ENCODE assay signal across 8 mouse cellular contexts in the genomic region with DNA sequence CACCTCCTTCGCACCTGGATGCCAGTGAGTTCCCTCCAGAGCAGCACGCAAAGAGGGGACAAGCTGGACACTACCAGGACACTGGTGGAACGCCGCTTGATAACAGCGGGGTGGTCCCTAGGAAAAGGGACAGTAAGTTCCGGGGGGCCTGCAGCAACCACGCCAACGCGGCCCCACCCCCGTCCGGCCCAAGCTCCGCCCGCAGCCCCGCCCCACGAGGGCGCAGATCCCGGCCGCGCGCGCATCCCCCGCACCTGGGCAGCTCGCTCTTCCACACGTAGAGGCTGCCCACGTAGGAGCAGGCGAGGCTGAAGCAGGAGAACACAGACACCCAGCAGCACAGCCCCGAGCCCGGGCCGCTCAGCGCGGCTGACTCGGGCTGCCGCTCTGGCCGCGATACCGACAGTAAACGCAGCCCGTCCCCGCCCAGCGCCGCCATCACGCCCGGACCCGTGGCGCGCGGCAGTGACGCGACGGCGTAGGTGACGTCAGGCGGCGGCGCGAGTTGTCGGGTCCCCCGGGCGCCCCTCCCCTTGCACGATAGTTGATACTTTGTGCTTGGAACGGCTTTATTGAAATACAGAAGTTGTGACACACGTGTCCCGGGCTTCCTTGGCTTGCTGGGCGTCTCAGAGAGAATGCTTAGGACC. TPM values are rescaled to one million over a fixed set of nuclear protein-coding genes. Genes with fewer than 3 reads are reported as not detected.
A peak's percentile ranks its signal among the peaks of the same experiment; 100 is the strongest.
DNase-seq lines count a peak whose midpoint lies in the region; ATAC-seq and TF ChIP-seq lines count a peak whose summit lies in the region.

A gene (minus strand): TSS at position 463 of the 650 bp plus-strand sequence.

- H3K4me2 ChIP-seq in embryonic facial prominence, embryonic 11.5 days (ENCODE audit: low read depth, low read length) = peak within 1 kb of the TSS; percentile 76
- peak within 1 kb of the TSS; percentile 80 for H3K4me2 ChIP-seq in limb, embryonic 11.5 days (ENCODE audit: low read depth, severe bottlenecking)
- peak within 1 kb of the TSS; percentile 97 for H3K4me2 ChIP-seq in midbrain, embryonic 13.5 days (replicated peaks)

- peak within 1 kb of the TSS; percentile 91 for H3K4me3 ChIP-seq in embryonic facial prominence, embryonic 11.5 days (ENCODE audit: low read depth, low read length)
- H3K4me3 ChIP-seq in limb, embryonic 11.5 days (ENCODE audit: low read depth, low read length) = peak within 1 kb of the TSS; percentile 91
- H3K4me3 ChIP-seq in midbrain, embryonic 13.5 days (replicated peaks) = peak within 1 kb of the TSS; percentile 92
- H3K4me3 ChIP-seq in small intestine, adult 2 months (ENCODE audit: low read depth, low read length) = peak within 1 kb of the TSS; percentile 88

- DNase-seq in 3134 (ENCODE audit: extremely low read depth, insufficient read length, low spot score) = peak; percentile 88
- peak; percentile 92 for DNase-seq in adrenal gland, postnatal 25 days
- DNase-seq in embryonic facial prominence, embryonic 11.5 days (ENCODE audit: low spot score) = peak; percentile 95
- DNase-seq in heart, adult 11 months = peak; percentile 99
- peak; percentile 95 for DNase-seq in kidney, adult 18-20 months
- peak; percentile 95 for DNase-seq in limb, embryonic 11.5 days (ENCODE audit: low spot score)

- TF ChIP-seq POLR2A in small intestine, adult 2 months (IDR thresholded peaks at IDR 0.05; ENCODE audit: low read depth, low read length) = no peak

- H3K9ac ChIP-seq in embryonic facial prominence, embryonic 11.5 days (replicated peaks; ENCODE audit: low read length) = peak within 1 kb of the TSS; percentile 96
- peak within 1 kb of the TSS; percentile 97 for H3K9ac ChIP-seq in limb, embryonic 11.5 days (ENCODE audit: low read length)
- H3K9ac ChIP-seq in midbrain, embryonic 13.5 days (replicated peaks) = peak within 1 kb of the TSS; percentile 93

- H3K36me3 ChIP-seq in embryonic facial prominence, embryonic 11.5 days (replicated peaks; ENCODE audit: control insufficient read depth, insufficient read depth, low read depth, low read length) = no peaks in the 10 kb centered on the region
- H3K36me3 ChIP-seq in limb, embryonic 11.5 days (ENCODE audit: control insufficient read depth, insufficient read depth, low read length) = peaks cover 10% of the 10 kb centered on the region; the same call in 1 of the 2 replicates
- H3K36me3 ChIP-seq in midbrain, embryonic 13.5 days = peaks cover 37% of the 10 kb centered on the region
- H3K36me3 ChIP-seq in small intestine, adult 2 months (ENCODE audit: control insufficient read depth, insufficient read depth, low read length) = peaks cover 6% of the 10 kb centered on the region; the same call in 1 of the 2 replicates

- peak within 1 kb of the TSS; percentile 74 for H3K27ac ChIP-seq in embryonic facial prominence, embryonic 11.5 days (replicated peaks; ENCODE audit: low read depth, low read length)
- H3K27ac ChIP-seq in limb, embryonic 11.5 days (replicated peaks; ENCODE audit: low read depth, low read length) = peak within 1 kb of the TSS; percentile 84
- peak within 1 kb of the TSS; percentile 90 for H3K27ac ChIP-seq in midbrain, embryonic 13.5 days
- H3K27ac ChIP-seq in small intestine, adult 2 months (ENCODE audit: insufficient read depth, low read depth, low read length) = peak within 1 kb of the TSS; percentile 70

- H3K9me3 ChIP-seq in embryonic facial prominence, embryonic 11.5 days (replicated peaks; ENCODE audit: control insufficient read depth, low read length) = no peaks in the 10 kb centered on the region
- no peaks in the 10 kb centered on the region for H3K9me3 ChIP-seq in limb, embryonic 11.5 days (ENCODE audit: control insufficient read depth, low read length)
- H3K9me3 ChIP-seq in midbrain, embryonic 13.5 days = no peaks in the 10 kb centered on the region

- peak; percentile 77 for ATAC-seq in embryonic facial prominence, embryonic 11.5 days (replicated peaks; ENCODE audit: insufficient number of reproducible peaks, low FRiP score, low TSS enrichment, low read depth)
- peak; percentile 84 for ATAC-seq in limb, embryonic 11.5 days (ENCODE audit: insufficient number of reproducible peaks, low FRiP score, low TSS enrichment, low read depth)
- peak; percentile 86 for ATAC-seq in midbrain, embryonic 13.5 days

- H3K27me3 ChIP-seq in embryonic facial prominence, embryonic 11.5 days (ENCODE audit: control insufficient read depth, insufficient read depth, low read length) = no peaks in the 10 kb centered on the region
- H3K27me3 ChIP-seq in limb, embryonic 11.5 days (ENCODE audit: control insufficient read depth, insufficient read depth, low read length) = no peaks in the 10 kb centered on the region
- H3K27me3 ChIP-seq in midbrain, embryonic 13.5 days = no peaks in the 10 kb centered on the region
- H3K27me3 ChIP-seq in small intestine, adult 2 months (ENCODE audit: control insufficient read depth, insufficient read depth, low read length) = no peaks in the 10 kb centered on the region

- under 1% methylated on average over 60 of the region's 64 CpGs for WGBS in embryonic facial prominence, embryonic 11.5 days
- under 1% methylated on average over 64 of the region's 64 CpGs for WGBS in limb, embryonic 11.5 days
- under 1% methylated on average over 64 of the region's 64 CpGs for WGBS in midbrain, embryonic 13.5 days
- WGBS in small intestine, adult 2 months = under 1% methylated on average over 64 of the region's 64 CpGs

- H3K4me1 ChIP-seq in embryonic facial prominence, embryonic 11.5 days (ENCODE audit: control insufficient read depth, insufficient read depth, low read length) = peaks cover 7% of the 10 kb centered on the region
- H3K4me1 ChIP-seq in limb, embryonic 11.5 days (ENCODE audit: control insufficient read depth, insufficient read depth, low read length) = peaks cover 6% of the 10 kb centered on the region
- peaks cover 45% of the 10 kb centered on the region for H3K4me1 ChIP-seq in midbrain, embryonic 13.5 days (replicated peaks)
- H3K4me1 ChIP-seq in small intestine, adult 2 months (ENCODE audit: control insufficient read depth, insufficient read depth, insufficient read length, low read length) = peaks cover 7% of the 10 kb centered on the region; the same call in 1 of the 2 replicates

- no peak for TF ChIP-seq CTCF in small intestine, adult 2 months (IDR thresholded peaks at IDR 0.05; ENCODE audit: extremely low read depth, insufficient read length, insufficient replicate concordance, low read depth, low read length)

RNA-seq across cellular contexts. Expression of the gene that starts here (rescaled TPM):
- 35.4 and 38.2 TPM in 2 replicates for total RNA-seq in adrenal gland, postnatal 25 days (2021)
- polyA plus RNA-seq in embryonic facial prominence, embryonic 11.5 days (2014; fragmentation: Nextera tagmentation; extraction: Ambion mirVana) = 60.4 and 68.5 TPM in 2 replicates
- 68.5 and 75.2 TPM in 2 replicates for polyA plus RNA-seq in limb, embryonic 11.5 days (2014; fragmentation: Nextera tagmentation; extraction: Ambion mirVana)
- 56.8 and 59.9 TPM in 2 replicates for polyA plus RNA-seq in midbrain, embryonic 13.5 days (2015; fragmentation: Nextera tagmentation; extraction: Ambion mirVana)
- 55.1 and 97.5 TPM in 2 replicates for polyA plus RNA-seq in small intestine, adult 2 months (2012; rRNA removed)

Comparison
In these comparisons a context has a peak if more than half of its experiments do, and no peak if none do; other contexts are left out.
1. Peak in every context shown above with its lines: DNase-seq, ATAC-seq, H3K4me3 ChIP-seq and H3K27ac ChIP-seq.